Mouse (Mus musculus) natural killer cell, adult 2 months (primary cell): ENCODE measurements around the gene Arhgap44.

Experiments
- DNase-seq, 2 experiments: peaks; one replicate each; pipeline ENCODE4 v3.0.0; 2022; ENCODE audit warnings: low spot score in 2 of 2

The Arhgap44 gene

DNA sequence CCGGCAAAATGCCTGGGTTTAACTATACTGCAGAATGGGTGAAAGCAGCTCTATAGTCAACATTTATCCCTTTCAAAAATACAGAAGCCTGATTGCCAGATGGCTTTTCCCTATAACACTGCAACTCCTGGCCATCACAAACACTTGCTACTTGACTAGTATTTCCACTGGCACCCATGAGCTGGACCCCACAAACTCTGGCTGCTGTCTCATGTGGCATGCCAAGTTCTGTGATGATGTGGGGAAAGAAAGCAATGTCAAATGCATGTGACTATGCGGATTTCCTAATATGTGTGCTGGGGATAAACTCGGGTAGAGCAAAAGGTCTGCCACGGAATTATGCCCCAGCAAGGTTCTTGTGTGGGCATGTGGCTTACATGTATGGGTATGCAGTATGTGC, 156.7 kb downstream of the Arhgap44 start:
- no peak for DNase-seq

GRCm38 (mm10) chr11:65004836-65005235, 157.9 kb downstream of the Arhgap44 start:
- DNase-seq = no peak

DNA sequence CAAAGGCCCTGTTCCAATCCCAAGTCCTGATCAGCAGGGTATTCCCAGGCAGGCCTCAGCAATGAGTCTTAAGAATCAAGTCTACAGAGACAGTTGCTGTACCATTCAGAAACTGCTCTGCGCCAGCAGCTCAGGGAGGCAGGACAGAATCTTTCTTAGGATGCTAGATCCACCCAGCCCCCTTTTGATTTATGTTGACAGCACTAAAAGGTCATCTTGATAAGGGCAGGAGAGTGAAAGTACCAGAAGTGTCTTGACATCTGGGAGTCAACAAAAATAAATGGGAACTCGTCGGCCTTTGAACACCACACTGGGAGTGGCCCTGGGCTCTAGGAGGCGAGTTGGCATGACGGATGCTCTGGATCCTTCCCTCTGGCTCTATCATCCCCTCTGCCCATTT, 159.2 kb downstream of the Arhgap44 start:
- DNase-seq = no peak

DNA sequence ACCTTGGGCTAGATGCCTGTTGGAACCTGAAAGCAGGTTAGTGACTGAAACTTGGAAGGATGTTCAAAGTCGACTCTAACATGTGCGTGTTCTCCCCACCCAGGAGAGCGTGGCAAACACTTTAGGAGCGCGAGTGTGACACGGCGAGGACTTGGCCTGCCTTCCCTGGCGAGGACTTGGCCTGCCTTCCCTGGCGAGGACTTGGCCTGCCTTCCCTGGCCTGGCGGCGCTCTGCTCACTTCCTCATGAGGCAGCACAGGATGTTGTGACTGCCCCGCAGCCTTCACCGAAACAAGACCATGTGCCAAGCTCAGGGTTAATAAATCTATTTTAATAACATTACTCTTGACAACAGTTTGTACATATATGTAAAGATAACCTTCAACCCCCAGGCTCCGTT, 161.0 kb downstream of the Arhgap44 start:
- DNase-seq = no peak

DNA sequence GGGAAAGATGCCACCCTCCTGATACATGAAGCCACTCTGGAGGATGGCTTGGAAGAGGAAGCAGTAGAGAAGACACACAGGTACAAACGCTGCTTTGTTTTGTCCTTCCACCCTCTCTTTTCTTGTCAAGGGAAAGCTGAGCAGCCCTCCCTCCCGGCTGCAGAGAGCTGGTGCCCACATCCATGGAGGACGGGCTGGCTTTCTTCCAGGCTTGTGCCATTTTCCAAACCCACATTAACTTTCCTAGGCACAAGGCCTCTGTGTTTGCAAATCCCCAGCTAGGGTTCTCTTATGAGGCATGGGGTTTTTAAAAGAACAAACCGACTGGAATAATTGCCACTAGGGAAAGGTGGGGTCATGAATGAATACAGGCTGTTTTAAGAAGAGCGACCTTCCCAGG, 163.1 kb downstream of the Arhgap44 start:
- DNase-seq = no peak

DNA sequence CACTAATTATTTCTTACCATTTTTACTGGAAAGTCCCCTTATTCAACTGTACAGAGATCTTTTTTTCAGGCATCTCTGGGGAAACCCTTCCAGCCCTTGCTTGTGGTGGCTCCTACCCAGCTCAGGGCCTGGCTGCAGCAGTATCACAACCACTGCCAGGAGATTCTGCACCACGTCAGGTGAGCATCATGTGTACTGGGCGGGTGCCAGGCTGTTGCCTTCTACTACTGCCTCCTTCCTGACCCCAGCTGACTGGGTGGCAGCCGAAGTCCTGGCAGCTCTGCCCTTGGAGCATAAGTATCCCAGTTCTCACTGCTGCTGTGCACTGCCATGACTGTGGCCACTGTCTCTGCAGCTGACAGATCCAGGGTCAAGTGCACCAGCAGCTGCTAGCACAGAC, 164.3 kb downstream of the Arhgap44 start:
- DNase-seq = no peak

DNA sequence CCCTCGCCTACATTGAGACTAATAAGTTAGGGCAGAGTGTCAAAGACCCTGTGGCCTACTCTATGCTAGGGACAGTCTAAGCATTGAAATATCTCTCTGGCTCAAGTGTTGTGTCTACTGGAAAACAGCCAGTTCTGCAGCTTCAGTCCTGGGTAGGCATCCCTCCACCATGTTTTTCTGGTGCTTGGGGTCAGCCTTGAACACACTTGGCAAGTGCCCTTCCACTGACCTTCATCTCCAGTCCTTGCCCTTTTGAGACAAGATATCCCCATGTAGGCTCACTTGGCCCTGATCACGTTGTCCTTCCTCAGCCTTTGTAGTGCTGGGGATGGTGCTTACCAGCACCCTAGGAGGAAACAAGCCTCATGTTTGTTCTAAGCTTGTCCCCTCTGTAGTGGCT, 174.2 kb downstream of the Arhgap44 start:
- DNase-seq = no peak

- DNase-seq = no peak
Measured at GRCm38 (mm10) chr11:64979489-64979845, 183.3 kb downstream of the Arhgap44 start.

DNA sequence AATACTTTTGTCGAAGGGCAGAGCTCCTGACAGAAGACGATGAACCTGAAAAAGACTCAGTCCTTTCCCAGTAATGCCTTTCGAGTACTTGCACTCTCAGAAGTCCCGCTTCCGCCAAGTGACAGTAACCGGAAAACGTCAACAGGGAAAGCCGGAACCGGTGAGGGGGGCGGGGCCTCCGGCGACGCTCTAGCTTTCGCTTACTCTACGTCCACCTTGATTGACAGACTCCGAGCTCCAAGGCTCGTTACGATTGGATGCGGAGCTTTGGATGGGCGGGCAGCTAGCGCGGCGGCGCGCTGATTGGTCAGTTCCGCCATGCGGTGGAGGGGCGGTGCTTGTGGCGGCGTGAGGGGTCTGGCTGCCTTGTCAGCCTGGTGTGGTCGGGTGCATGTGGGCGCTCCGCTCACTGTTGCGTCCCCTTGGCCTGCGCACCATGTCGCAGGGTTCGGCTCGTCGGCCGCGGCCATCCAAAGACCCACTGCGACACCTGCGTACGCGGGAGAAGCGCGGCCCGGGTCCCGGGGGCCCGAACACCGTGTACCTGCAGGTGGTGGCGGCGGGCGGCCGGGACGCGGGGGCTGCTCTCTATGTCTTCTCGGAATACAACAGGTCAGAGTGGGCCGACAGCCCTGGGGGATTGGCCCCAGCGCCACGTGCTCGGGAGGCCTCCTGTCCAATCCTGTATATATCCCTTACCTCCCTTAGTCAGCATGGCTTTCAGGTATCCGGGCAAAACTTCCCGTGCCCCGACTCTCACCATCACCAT, 183.9 kb downstream of the Arhgap44 start, which contains the start of gene Elac2:
TSS of gene Elac2 (plus strand) at position 319 of the 769 bp plus-strand sequence.
- DNase-seq = peak; percentile 96 to 97

GRCm38 (mm10) chr11:64972418-64972817, 190.3 kb downstream of the Arhgap44 start:
- DNase-seq = no peak

DNA sequence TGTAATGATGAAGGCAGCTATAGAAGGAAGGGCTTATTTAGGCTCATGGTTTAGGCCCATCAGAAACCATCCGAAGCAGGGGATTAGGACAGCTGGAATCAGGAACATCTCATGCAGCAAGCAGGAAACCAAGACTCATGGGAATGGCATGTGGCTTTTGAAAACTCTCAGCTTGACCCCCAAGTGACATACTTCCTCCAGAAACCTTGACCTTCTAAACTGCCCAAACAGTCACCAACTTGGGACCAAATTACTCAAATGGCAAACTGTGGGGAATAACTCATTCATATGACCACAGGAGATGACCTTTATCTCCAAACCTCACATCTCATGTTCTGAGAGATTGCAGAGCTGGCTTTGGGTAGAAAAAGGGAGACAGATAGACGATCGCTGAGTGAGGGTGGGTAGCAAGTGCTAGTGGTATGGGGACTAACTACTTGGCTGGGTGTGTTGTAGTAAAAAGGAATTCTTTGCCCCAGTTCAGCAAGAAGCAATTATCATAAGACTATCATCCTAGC, 191.2 kb downstream of the Arhgap44 start:
- no peak for DNase-seq

- DNase-seq = no peak
Measured at GRCm38 (mm10) chr11:64968939-64969342, 193.8 kb downstream of the Arhgap44 start.

GRCm38 (mm10) chr11:64968507-64968906, 194.3 kb downstream of the Arhgap44 start:
- DNase-seq = no peak

GRCm38 (mm10) chr11:64962629-64963028, 200.1 kb downstream of the Arhgap44 start:
- DNase-seq = no peak

DNA sequence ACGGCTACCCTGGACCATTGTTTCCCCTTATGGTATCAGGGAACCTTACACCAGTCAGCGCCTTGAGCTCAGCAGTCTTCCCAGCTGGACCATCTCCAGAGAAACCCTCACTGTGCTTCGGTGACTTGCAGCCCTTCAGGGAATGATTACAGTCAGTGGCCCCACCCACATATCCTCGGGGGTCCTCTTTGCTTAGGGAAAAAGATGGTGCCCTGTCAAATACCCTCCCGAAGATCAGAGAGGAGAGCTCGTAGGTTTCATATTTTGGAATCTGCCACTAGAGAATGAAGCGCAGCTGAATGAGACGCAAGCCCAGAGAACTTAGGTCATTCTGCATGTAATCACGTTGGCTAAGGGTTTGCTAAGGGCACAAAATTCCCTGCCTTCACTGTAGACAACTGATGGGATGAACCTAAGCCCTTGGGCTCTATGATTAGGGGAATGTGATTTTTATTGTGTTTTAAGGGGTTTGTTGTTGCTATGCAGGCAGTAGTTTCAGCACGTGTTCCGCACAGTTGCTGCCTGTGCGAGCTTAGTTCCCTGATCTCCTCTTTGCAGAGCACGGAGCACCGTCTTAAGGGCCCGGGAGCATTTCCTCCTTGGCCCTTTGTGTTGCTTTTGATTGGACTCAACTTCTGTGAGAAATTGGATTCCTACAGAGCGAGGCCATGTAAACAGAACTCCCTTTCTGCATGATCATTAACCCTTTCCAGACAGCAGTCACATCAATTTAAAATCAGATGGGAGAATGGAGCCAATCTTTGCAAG, 205.6 kb downstream of the Arhgap44 start:
- DNase-seq = no peak
